Mouse (Mus musculus): ENCODE data around the gene 4921539E11Rik.

The 4921539E11Rik gene

DNA sequence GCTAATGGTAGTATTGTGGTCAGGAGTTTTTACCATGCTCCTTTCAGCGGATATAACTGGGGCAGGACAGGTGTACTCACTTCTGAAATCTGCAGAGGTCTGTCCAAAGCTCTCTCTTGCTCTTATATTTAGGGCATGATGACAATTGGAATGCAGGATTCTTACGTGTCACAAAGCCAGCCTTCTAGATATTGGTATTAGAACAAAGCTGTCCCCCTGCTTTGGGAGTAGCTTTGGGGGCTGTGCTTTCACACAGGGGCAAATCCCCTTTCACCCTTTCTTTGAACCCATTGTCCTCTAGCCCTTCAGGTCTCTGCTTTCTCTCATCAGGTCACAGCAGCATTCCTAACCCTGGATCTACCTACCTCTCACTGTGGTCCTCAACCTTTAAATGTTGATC is at the start of gene 4921539E11Rik:
4921539E11Rik (minus strand) TSS at position 101 of the 400 bp plus-strand sequence.
- no peak for DNase-seq

GRCm38 (mm10) chr4:103335134-103335533 is 44.5 kb upstream of the 4921539E11Rik start:
- no peak for DNase-seq

- no peak for DNase-seq
Observed at GRCm38 (mm10) chr4:103329348-103329747, 38.7 kb upstream of the 4921539E11Rik start.

GRCm38 (mm10) chr4:103326994-103327393 is 36.3 kb upstream of the 4921539E11Rik start:
- DNase-seq = peak; percentile 68

- no peak for DNase-seq
Observed at GRCm38 (mm10) chr4:103324688-103325451, 34.2 kb upstream of the 4921539E11Rik start.

DNA sequence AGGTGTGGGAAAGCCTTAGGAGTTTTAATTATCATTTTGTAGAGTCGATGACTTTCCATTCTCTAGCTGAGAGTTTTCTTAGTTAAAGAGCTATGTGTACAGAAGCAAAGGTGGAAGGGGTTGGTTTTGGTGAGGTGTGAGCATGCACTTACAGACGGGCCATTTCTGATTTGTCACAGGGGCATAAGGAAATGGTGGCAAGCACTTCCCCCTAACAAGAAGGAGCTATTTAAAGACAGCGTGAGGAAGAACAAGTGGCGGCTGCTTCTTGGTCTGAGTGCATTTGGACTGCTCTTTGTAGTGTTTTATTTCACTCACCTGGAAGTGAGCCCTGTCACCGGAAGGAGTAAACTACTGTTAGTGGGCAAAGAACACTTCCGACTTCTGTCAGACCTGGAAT is 30.8 kb upstream of the 4921539E11Rik start:
- DNase-seq = no peak

DNA sequence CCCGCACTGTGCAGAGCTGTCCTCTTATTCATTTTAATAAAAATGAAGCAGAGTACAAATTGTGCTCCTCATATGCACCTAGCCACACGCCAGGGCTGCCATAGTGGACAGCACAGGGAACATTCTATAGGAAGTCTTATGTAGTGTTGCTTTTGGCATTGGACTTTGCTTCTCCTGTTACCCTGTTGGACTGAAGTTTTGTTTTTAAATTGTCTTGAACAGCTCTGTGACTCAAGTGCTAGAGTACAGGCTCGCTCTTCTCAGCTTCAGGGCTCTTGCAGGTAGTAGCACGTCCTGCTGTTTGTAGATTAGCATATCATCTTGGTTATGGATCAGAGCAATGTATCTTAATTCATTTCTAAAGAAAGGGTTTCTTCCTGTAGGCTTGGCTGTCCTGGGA is 25.2 kb upstream of the 4921539E11Rik start:
- no peak for DNase-seq

DNA sequence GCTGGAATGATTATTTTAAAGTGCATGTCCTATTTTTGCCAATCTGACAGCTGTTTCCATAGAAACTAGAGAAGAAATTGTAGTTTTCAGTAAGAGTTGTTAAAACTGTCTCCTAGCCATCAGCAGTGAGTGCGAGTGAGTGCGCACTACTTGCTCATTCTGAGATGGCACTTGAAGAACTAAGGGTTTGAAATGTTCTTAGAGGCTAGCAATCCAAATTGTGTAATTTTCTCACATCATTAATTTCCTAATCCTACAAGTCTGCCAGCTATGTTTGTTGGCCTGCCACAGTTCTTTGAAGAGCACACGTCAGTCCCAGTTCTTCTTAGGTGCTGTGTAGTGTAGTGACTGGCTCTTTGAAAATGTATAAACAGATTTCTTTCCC is 23.9 kb upstream of the 4921539E11Rik start:
- DNase-seq = no peak

- DNase-seq = peak; percentile 97
Observed at GRCm38 (mm10) chr4:103313587-103314525, 23.2 kb upstream of the 4921539E11Rik start, which contains the start of gene Oma1. Gene Oma1, plus strand, starts transcription at chr4:103313812.

DNA sequence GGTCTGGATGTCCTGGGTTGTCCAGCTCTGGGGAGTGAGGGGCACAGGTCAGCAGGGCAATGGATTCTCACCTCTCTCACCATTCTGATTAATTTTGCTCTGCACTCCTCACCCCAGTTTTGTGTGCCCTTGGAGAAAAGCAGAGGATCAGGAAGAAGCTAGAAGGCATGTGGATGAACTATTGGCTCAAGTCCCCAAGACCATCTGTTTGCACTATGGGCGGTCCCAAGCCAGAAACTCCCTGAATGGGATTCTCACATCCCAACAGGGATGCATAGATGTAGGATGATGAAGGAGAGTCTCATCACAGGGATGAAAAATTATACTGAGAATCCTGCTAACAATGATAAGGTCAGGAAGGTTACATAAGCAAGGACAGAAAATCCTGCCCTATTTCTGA is 13.2 kb upstream of the 4921539E11Rik start:
- no peak for DNase-seq

GRCm38 (mm10) chr4:103299342-103299741 is 8.7 kb upstream of the 4921539E11Rik start:
- DNase-seq = no peak

DNA sequence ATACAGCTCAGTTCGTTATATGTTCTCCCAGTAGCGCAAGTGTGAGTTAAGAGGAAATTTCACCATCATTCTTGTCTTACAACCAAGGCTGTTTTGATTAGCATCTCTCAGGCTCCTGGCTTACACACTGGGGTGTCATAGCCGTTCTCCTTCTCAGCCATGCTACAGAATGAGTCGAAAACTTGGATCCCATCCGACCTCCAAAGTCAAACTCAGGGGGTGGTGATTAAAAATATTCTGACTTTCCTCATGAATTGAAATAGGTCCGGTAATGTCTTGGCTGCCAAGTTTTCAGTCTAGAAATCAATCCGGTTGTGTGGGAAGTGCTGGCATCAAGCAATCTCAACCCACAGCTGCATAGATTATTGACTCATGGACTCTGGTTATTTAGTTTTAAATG is 2.3 kb downstream of the 4921539E11Rik start:
- DNase-seq = no peak

DNA sequence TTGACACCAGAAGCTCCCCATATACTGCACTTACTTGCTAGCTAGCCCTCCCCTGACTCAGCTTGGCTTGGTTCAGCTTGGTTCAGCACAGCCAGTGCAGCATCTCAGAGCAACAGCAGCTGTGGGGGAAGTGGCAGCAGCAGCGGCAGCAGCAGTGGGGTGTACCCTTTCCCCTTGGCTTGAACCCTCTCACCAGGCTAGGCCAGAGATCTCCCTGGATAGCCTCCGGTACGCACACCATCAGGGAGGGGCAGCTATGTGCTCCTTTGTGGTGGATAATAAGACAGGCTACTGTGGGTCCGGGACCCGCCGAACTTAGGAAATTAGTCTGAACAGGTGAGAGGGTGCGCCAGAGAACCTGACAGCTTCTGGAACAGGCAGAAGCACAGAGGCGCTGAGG is 17.6 kb downstream of the 4921539E11Rik start:
- no peak for DNase-seq

DNA sequence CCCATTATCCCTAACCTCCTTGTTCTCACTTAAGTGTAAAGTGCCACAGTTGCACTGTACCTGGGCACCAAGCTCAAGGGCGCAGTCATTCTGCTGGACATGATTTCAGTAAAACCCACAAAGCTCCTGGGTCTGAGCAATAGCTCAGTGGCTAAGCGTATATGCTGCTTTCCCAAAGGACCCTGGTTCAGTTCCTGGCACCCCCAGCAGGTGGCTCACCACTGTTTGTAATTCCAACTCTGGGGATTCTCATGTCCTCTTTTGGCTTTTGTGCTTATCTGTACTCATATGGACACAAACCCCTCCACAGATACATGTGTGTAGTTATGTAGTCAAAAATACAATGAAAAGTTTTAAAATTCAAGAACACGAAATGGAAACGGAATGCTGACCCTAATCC is 21.3 kb downstream of the 4921539E11Rik start:
- DNase-seq = no peak

GRCm38 (mm10) chr4:103265166-103265565 is 25.5 kb downstream of the 4921539E11Rik start:
- DNase-seq = no peak

- DNase-seq = no peak
Observed at GRCm38 (mm10) chr4:103263812-103264396, 26.8 kb downstream of the 4921539E11Rik start.

DNA sequence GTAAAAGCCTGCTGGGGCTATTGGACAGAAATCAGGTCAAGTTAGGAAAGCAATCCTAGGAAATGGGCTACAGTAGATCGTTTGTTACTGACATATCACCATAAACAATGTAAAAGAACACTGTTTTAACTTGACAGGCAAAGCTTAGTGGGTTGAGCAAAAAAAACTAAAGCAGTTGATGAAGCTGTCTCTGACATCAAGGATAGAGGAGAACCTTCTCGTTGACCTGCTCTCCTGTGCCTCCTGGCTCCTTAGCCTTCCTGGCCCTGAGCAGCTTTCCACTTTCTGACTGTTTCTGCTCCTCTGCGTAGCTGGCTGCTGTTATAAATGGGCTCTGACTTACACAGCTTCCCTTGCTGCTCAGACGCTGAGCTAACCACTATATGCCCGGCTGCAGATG is 27.3 kb downstream of the 4921539E11Rik start:
- DNase-seq = no peak

- no peak for DNase-seq
Observed at GRCm38 (mm10) chr4:103258817-103259216, 31.8 kb downstream of the 4921539E11Rik start.

- DNase-seq = no peak
Observed at GRCm38 (mm10) chr4:103253846-103254245, 36.8 kb downstream of the 4921539E11Rik start.

GRCm38 (mm10) chr4:103249436-103250085 is 41.1 kb downstream of the 4921539E11Rik start:
- DNase-seq = no peak

DNA sequence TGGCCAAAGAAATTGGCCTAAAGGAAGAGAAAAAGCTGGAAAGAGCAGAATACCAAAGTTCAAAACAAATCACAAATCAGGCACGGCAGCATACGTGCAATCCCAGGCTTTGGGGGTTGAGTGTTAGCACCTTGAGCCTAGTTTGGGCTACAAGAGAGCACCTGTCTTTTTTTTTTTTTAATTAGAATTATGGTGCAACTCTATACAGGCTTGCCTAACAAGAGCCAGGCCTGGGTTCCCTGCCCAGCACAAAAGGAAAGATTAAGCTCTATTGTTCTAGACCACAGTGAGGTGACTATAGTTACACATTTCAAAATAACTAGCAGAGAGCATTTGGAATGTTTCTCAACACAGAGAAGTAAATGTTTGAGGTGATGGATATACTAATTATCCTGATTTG is 42.9 kb downstream of the 4921539E11Rik start:
- no peak for DNase-seq

GRCm38 (mm10) chr4:103247249-103247648 is 43.4 kb downstream of the 4921539E11Rik start:
- no peak for DNase-seq

GRCm38 (mm10) chr4:103232156-103232555 is 58.5 kb downstream of the 4921539E11Rik start:
- peak; percentile 4 for DNase-seq
